Mouse (Mus musculus) C2C12 (cell line): ENCODE results near the gene Esyt3. TPM values are rescaled to one million over a fixed set of nuclear protein-coding genes. Genes with fewer than 3 reads are reported as not detected.

Experiments
- H3K27me3 ChIP-seq: one replicate; pipeline ENCODE4 v1.6.1; 2011; ENCODE audit not compliant: control insufficient read depth, insufficient read depth, insufficient read length
- H3K36me3 ChIP-seq: one replicate; pipeline ENCODE4 v1.6.1; 2011; ENCODE audit not compliant: control insufficient read depth, insufficient read depth
- H3K4me3 ChIP-seq: one replicate; pipeline ENCODE4 v1.5.1; 2011; ENCODE audit warnings: mild to moderate bottlenecking, control low read depth; ENCODE audit not compliant: poor library complexity, insufficient read depth, severe bottlenecking
- H3K79me2 ChIP-seq: one replicate; pipeline ENCODE4 v1.6.1; 2011; ENCODE audit not compliant: control insufficient read depth, insufficient read depth
- H3K79me3 ChIP-seq: one replicate; pipeline ENCODE4 v1.6.1; 2011; ENCODE audit warnings: low read depth, control low read depth
- H3ac ChIP-seq: one replicate; pipeline ENCODE3; 2011; ENCODE audit warnings: low read depth; ENCODE audit not compliant: control insufficient read depth, insufficient read length
- CEBPB ChIP-seq: IDR thresholded peaks from one replicate; pipeline ENCODE4 v1.6.1; 2011; ENCODE audit warnings: low read depth, mild to moderate bottlenecking, control low read depth, moderate library complexity
- CTCF ChIP-seq: IDR thresholded peaks from one replicate; pipeline ENCODE4 v1.5.1; 2011; ENCODE audit not compliant: control insufficient read depth, insufficient read depth, insufficient read length
- FOSL1 ChIP-seq: IDR thresholded peaks from one replicate; pipeline ENCODE4 v1.8.0; 2011; ENCODE audit warnings: mild to moderate bottlenecking, low read length; ENCODE audit not compliant: poor library complexity, insufficient read depth, severe bottlenecking
- MAX ChIP-seq: IDR thresholded peaks from one replicate; pipeline ENCODE4 v1.6.1; 2011; ENCODE audit warnings: mild to moderate bottlenecking, control low read depth
- MYOD1 ChIP-seq: IDR thresholded peaks from one replicate; pipeline ENCODE4 v1.6.1; 2011; ENCODE audit warnings: low read depth; ENCODE audit not compliant: control insufficient read depth, insufficient read length
- MYOG ChIP-seq: IDR thresholded peaks from one replicate; pipeline ENCODE4 v1.6.1; 2011; ENCODE audit not compliant: control insufficient read depth, insufficient read length; ENCODE audit errors: extremely low read depth
- USF1 ChIP-seq: IDR thresholded peaks from one replicate; pipeline ENCODE4 v1.6.1; 2011; ENCODE audit warnings: low read depth, mild to moderate bottlenecking, control low read depth, moderate library complexity
- polyA plus RNA-seq: library from polyadenylated mRNA; unstranded; fragments of >200 nt; fragmentation: generic; extraction: Trizol; gene quantifications from one replicate; pipeline ENCODE4 v1.2.1, GENCODE M21; 2012; ENCODE audit warnings: missing spikeins

Gene Esyt3
- polyA plus RNA-seq, 1 experiment = not detected

DNA sequence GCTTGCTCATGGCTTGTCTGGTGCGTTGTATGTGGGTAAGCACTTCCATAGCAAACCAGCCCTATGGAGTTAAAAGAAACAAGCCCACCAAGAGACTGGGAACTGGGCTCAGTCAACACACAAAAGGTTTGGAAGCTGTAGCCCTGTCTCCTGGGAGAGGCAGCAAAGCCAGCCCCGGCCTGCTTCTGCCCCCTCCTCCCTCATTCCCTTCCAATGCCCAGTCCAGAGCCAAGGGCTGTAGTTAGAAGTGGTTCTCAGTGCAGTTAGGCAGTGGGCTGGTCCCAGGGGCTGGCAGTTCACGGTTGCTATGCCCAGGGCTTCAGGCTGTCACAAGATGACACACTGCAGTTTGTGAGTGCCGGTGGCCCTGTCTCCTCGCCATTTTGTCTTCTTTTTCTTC lies 29.7 kb upstream of the Esyt3 start:
- no peaks in the 10 kb centered on the region for H3K79me2 ChIP-seq
- TF ChIP-seq CEBPB (no peak), FOSL1 (no peak), MYOG (no peak), MYOD1 (no peak), USF1 (no peak), MAX (no peak), CTCF (no peak)
- no peaks in the 10 kb centered on the region for H3K27me3 ChIP-seq
- H3K4me3 ChIP-seq = no peak overlapping the region
- no peaks in the 10 kb centered on the region for H3K79me3 ChIP-seq
- no peak overlapping the region for H3ac ChIP-seq
- H3K36me3 ChIP-seq = no peaks in the 10 kb centered on the region

DNA sequence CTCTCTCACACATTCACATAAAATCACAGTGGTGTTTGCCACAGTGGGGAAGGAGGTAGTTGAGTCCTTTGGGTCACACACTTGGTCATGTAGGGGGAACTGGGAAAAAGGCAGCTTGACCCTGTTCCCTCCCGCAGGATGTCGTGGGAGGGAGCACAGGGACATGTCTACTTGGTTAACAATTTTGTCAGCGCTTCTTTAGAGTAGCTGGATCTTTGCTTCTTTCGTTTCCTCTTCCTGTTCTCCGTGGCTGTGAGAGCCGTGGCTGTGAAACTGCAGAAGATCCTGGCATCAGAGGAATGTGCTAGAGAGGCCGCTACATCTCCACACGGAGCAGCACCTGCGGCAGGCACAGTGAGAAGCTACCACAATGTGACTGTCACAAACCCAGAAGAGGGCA lies 24.2 kb upstream of the Esyt3 start:
- Histone ChIP-seq H3ac (no peak overlapping the region), H3K79me2 (no peaks in the 10 kb centered on the region), H3K4me3 (no peak overlapping the region), H3K27me3 (no peaks in the 10 kb centered on the region), H3K36me3 (no peaks in the 10 kb centered on the region), H3K79me3 (no peaks in the 10 kb centered on the region)
- no peak for TF ChIP-seq MAX
- no peak for TF ChIP-seq MYOD1
- no peak for TF ChIP-seq MYOG
- TF ChIP-seq CEBPB = no peak
- TF ChIP-seq FOSL1 = no peak
- TF ChIP-seq CTCF = no peak

DNA sequence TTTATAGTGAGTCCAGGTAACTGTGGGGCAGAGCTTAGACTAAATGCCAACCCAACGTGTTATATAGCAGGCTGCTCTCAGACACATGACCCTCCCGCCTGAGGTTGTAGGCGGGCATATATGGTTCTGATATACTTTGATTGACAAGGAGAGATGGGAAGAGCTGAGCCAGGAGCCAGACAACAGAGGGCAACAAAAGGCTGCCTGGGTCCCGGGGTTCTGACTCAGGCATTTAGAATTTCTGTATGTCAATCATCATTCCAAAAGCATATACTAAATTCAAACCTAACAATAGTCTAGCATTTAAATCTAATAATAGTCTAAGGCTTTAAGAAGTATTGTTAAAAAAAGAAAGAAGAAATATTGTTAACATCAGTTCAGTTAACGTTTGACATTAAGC lies 20.8 kb upstream of the Esyt3 start:
- TF ChIP-seq MYOG = no peak
- TF ChIP-seq CTCF = no peak
- no peak for TF ChIP-seq FOSL1
- TF ChIP-seq CEBPB = no peak
- H3K36me3 ChIP-seq = no peaks in the 10 kb centered on the region
- H3ac ChIP-seq = no peak overlapping the region
- no peaks in the 10 kb centered on the region for H3K27me3 ChIP-seq
- no peaks in the 10 kb centered on the region for H3K79me3 ChIP-seq
- no peaks in the 10 kb centered on the region for H3K79me2 ChIP-seq
- no peak overlapping the region for H3K4me3 ChIP-seq

DNA sequence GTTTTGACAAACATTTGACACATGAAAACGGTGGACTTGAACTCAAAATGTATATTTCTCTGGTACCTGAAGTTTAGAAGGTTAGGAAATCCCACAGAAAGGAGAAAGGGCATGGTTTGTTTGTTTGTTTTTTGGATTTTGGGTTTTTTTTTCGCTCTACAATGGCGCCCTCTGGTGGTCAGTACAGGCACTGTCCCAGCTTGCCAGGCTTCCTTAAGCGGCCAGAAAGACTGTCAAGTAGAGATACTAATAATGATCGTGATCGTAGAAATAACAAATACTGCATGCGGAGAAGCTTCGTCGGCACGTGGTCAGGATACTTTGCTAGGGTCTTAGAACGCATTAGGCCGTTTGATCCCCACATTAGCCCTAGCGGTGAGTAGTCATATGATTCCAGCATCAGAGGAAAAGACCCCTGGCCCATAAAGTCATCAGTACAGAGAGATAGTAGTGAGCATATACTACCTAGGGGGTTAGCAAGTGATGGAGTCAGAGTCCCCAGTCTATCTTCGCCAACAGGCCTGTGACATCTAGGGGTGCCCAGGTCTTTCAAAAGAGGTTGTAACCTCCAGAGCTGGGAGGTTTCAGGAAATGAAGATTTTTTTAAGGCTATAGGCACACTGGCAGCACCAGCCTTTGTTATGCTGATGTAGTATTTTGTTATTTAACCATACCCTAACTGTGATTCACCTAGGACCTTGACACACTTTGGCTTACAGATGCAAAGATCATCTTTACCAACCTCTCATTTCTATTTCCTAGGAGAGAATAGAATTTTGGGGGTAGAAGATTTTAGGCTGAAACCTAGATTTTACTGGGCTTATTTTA lies 18.4 kb upstream of the Esyt3 start:
- no peak for TF ChIP-seq CTCF
- no peak for TF ChIP-seq MAX
- no peak for TF ChIP-seq FOSL1
- TF ChIP-seq MYOG = no peak
- TF ChIP-seq MYOD1 = no peak
- no peak for TF ChIP-seq CEBPB
- no peak for TF ChIP-seq USF1
- Histone ChIP-seq H3K79me2 (no peaks in the 10 kb centered on the region), H3K4me3 (no peak overlapping the region), H3K79me3 (no peaks in the 10 kb centered on the region), H3K27me3 (no peaks in the 10 kb centered on the region), H3ac (no peak overlapping the region), H3K36me3 (no peaks in the 10 kb centered on the region)

DNA sequence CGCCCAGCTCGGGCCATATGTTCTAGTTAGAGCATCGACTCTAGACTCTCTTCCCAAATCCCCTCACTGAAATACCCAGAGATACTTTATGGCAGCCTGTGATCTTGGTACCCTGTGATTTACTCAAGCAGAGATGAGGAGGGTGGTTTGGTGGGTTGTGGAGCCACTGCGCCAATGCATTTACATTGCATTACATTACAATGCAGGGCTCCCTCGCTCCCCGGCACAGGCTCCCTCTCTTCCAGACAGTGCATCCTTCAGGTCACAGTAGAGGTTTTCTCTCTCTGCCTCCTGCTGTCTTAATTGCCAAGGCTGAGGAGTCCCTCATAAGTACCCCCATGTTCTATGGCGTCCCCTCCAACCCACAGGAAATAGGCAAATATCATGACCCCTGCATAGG lies 10.1 kb upstream of the Esyt3 start:
- Histone ChIP-seq H3K79me2 (no peaks in the 10 kb centered on the region), H3K4me3 (no peak overlapping the region), H3ac (no peak overlapping the region), H3K79me3 (no peaks in the 10 kb centered on the region), H3K36me3 (no peaks in the 10 kb centered on the region), H3K27me3 (no peaks in the 10 kb centered on the region)
- TF ChIP-seq MYOD1 (no peak), FOSL1 (no peak), MYOG (no peak), CEBPB (no peak), CTCF (no peak), MAX (no peak), USF1 (no peak)

DNA sequence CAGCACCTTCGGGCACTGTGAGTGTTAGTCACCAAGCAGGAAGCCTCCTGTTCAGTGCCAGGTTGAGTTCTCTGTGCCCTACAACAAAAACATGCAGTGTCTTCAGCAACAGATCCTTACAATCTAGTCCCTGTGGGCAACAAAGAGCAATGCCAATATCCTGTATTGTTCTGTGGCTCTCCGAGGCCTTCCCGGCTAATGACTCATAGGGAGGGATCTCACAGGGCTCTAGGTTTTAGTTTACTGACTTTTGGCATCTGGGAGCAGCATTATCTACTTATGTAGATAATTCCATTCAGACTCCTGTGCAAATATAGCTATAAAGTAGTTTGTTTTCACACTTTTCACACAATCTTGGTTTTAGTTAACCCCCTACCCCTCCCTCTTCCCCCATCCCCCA lies 7.5 kb upstream of the Esyt3 start:
- H3K4me3 ChIP-seq = no peak overlapping the region
- no peak for TF ChIP-seq MYOD1
- TF ChIP-seq MAX = no peak

More for the DNA sequence above, 7.5 kb upstream of the Esyt3 start:
- Histone ChIP-seq H3ac (no peak overlapping the region), H3K79me3 (no peaks in the 10 kb centered on the region), H3K27me3 (no peaks in the 10 kb centered on the region), H3K79me2 (no peaks in the 10 kb centered on the region), H3K36me3 (no peaks in the 10 kb centered on the region)
